Mouse (Mus musculus): ENCODE results near the gene 1700014D04Rik. TPM values are rescaled to one million over a fixed set of nuclear protein-coding genes. Genes with fewer than 3 reads are reported as not detected.

1700014D04Rik gene
- total and polyA plus RNA-seq, 3 experiments = not detected

GRCm38 (mm10) chr13:59738455-59738854 lies 8.1 kb downstream of the 1700014D04Rik start:
- Histone ChIP-seq H3K9me3 (replicated peaks; ENCODE audit: low read length) (no peaks in the 10 kb centered on the region), H3K27me3 (replicated peaks) (no peaks in the 10 kb centered on the region), H3K9ac (ENCODE audit: insufficient read depth, low read depth) (no peak overlapping the region), H3K79me2 (replicated peaks; ENCODE audit: control insufficient read depth, extremely low read depth, insufficient read depth, poor library complexity, severe bottlenecking) (no peaks in the 10 kb centered on the region), H3K4me2 (ENCODE audit: insufficient read depth, low read depth, poor library complexity, severe bottlenecking) (no peak overlapping the region), H3K4me3 (replicated peaks in 1 of 3; ENCODE audit: low read depth in 2 of 3, low read length in 2 of 3, poor library complexity in 1 of 3) (no peak overlapping the region), H3K27ac (ENCODE audit: insufficient read depth, low read depth) (no peak overlapping the region), H3K4me1 (ENCODE audit: control insufficient read depth in 1 of 2, insufficient read depth in 2 of 2) (peaks cover 4 to 5% of the 10 kb centered on the region in 2 experiments), H3K36me3 (replicated peaks in 1 of 2; ENCODE audit: control insufficient read depth in 1 of 2, insufficient read depth in 1 of 2, low read length in 1 of 2) (no peaks in the 10 kb centered on the region)
- dilution Hi-C loops (cut with MboI; ENCODE audit: extremely low pct_ligation_motif_present, extremely low pct_unique_long_range_greater_than_20kb, low sequenced_read_pairs) = no loop called here
- TF ChIP-seq E2F4 (IDR thresholded peaks at IDR 0.05; ENCODE audit: insufficient replicate concordance, low read depth, low read length) = no peak
- TF ChIP-seq IRF4 (IDR thresholded peaks at IDR 0.05; ENCODE audit: low read depth, low read length) = no peak
- TF ChIP-seq CHD1 (IDR thresholded peaks at IDR 0.05; ENCODE audit: low read depth, low read length) = no peak
- no peak for TF ChIP-seq NRF1 (IDR thresholded peaks at IDR 0.05; ENCODE audit: low read depth, low read length)
- no peak for TF ChIP-seq SIN3A (IDR thresholded peaks at IDR 0.05; ENCODE audit: low read length)
- no peak for TF ChIP-seq USF1 (IDR thresholded peaks at IDR 0.05; ENCODE audit: low read depth, low read length)
- TF ChIP-seq CTCF (conservative IDR thresholded peaks at IDR 0.05 in 1 of 2, IDR thresholded peaks at IDR 0.05 in 1 of 2; ENCODE audit: low read depth in 2 of 2, low read length in 2 of 2) = no peak
- no peak for TF ChIP-seq POLR2AphosphoS2 (IDR thresholded peaks at IDR 0.05; ENCODE audit: low read depth, low read length)
- TF ChIP-seq NELFE (IDR thresholded peaks at IDR 0.05; ENCODE audit: low read depth, low read length) = no peak
- in situ Hi-C loops (cut with MboI; ENCODE audit: low pct_ligation_motif_present, low pct_unique_long_range_greater_than_20kb, low sequenced_read_pairs) = loop anchor here (25.0 kb wide), 1 partner anchor 1126 kb away; the partner anchor contains the start of gene Slc28a3
- DNase-seq (ENCODE audit: extremely low read depth) = no peak

- peaks cover 4 to 5% of the 10 kb centered on the region in 2 experiments for H3K4me1 ChIP-seq (ENCODE audit: control insufficient read depth in 1 of 2, insufficient read depth in 2 of 2)
- no peak overlapping the region for H3K4me3 ChIP-seq (replicated peaks in 1 of 3; ENCODE audit: low read depth in 2 of 3, low read length in 2 of 3, poor library complexity in 1 of 3)
- no peaks in the 10 kb centered on the region for H3K36me3 ChIP-seq (replicated peaks in 1 of 2; ENCODE audit: control insufficient read depth in 1 of 2, insufficient read depth in 1 of 2, low read length in 1 of 2)
- H3K79me2 ChIP-seq (replicated peaks; ENCODE audit: control insufficient read depth, extremely low read depth, insufficient read depth, poor library complexity, severe bottlenecking) = no peaks in the 10 kb centered on the region
- dilution Hi-C loops (cut with MboI; ENCODE audit: extremely low pct_ligation_motif_present, extremely low pct_unique_long_range_greater_than_20kb, low sequenced_read_pairs) (no loop called here), in situ Hi-C loops (cut with MboI; ENCODE audit: low pct_ligation_motif_present, low pct_unique_long_range_greater_than_20kb, low sequenced_read_pairs) (loop anchor here (25.0 kb wide), 1 partner anchor 1123 kb away; the partner anchor contains the start of gene Slc28a3)
- H3K27me3 ChIP-seq (replicated peaks) = peaks cover 1% of the 10 kb centered on the region
- H3K4me2 ChIP-seq (ENCODE audit: insufficient read depth, low read depth, poor library complexity, severe bottlenecking) = no peak overlapping the region
- no peak overlapping the region for H3K9ac ChIP-seq (ENCODE audit: insufficient read depth, low read depth)
- H3K9me3 ChIP-seq (replicated peaks; ENCODE audit: low read length) = no peaks in the 10 kb centered on the region
- DNase-seq (ENCODE audit: extremely low read depth) = peak; percentile 40
- TF ChIP-seq ELF1 (IDR thresholded peaks at IDR 0.05; ENCODE audit: low read depth, low read length) (no peak), MAZ (IDR thresholded peaks at IDR 0.05; ENCODE audit: low read depth, low read length) (0 out of 2 replicates have a peak, but pooled peaks have one; percentile 22), SMC3 (IDR thresholded peaks at IDR 0.05; ENCODE audit: low read depth, low read length) (peak; percentile 37), RAD21 (IDR thresholded peaks at IDR 0.05; ENCODE audit: low read depth, low read length) (no peak; the same call in none of the 2 replicates), MEF2A (IDR thresholded peaks at IDR 0.05; ENCODE audit: borderline replicate concordance, low read depth, low read length) (no peak), JUND (conservative IDR thresholded peaks at IDR 0.05; ENCODE audit: low read depth, low read length) (no peak), CTCF (conservative IDR thresholded peaks at IDR 0.05 in 1 of 2, IDR thresholded peaks at IDR 0.05 in 1 of 2; ENCODE audit: low read depth in 2 of 2, low read length in 2 of 2) (peak in 1 of 2 experiments; percentile 50; a peak in 2 of 4 replicates), USF2 (conservative IDR thresholded peaks at IDR 0.05; ENCODE audit: low read depth, low read length) (no peak)
- no peak overlapping the region for H3K27ac ChIP-seq (ENCODE audit: insufficient read depth, low read depth)
Measured at GRCm38 (mm10) chr13:59735190-59735589, 11.4 kb downstream of the 1700014D04Rik start.
